Mouse (Mus musculus) G1E (cell line): ENCODE measurements around the gene Ppp1r15b.

Source experiments
- CTCF ChIP-seq: IDR thresholded peaks from 2 replicates; pipeline ENCODE4 v1.5.1; 2012; ENCODE audit warnings: low read depth, low read length, inconsistent platforms, mixed read lengths
- GATA1 ChIP-seq: IDR thresholded peaks from 2 replicates; pipeline ENCODE4 v1.6.1; 2012; ENCODE audit warnings: borderline replicate concordance, low read length, inconsistent platforms, mixed read lengths
- GATA2 ChIP-seq: IDR thresholded peaks from 2 replicates; pipeline ENCODE4 v1.6.1; 2012; ENCODE audit warnings: low read depth, low read length, inconsistent platforms, borderline replicate concordance
- POLR2AphosphoS5 ChIP-seq: IDR thresholded peaks from 2 replicates; pipeline ENCODE4 v1.6.1; 2012; ENCODE audit warnings: low read depth, low read length, inconsistent platforms; ENCODE audit not compliant: insufficient replicate concordance
- TAL1 ChIP-seq: conservative IDR thresholded peaks from 2 replicates; pipeline ENCODE4 v1.6.1; 2012; ENCODE audit warnings: low read depth, low read length, inconsistent platforms, mixed read lengths

DNA sequence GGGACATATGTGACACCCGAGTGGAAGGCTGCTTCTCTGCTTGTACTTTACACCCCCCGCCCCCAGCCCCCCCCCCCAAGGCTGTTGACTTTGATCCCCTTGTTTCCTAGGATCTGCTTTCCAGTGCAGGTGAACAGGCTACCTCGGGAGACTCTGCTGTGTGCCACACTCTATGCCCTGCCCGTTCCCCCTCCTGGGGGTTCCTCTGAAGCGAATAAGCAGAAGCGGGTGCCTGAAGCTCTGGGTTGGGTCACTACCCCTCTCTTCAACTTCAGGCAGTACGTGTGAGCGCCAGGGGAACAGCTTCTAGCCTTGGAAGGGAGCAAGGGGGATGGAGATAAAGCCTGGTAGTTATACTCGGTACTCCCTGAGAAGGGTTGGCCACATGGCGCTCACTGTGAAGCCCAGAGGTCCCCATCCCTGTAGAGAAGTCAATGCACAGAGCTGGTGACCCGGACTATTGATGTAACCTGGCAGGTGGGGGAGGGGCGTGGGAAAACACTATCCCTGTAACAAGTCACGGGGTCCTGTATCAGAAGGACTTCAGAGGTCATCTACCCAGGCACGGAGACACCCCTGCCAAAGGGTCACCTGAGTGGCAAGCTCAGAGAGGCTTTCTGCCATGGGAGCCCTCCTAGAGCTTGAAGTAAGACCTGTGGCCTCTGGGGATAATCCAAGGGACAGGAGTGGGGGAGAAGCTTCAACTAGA, 46.1 kb upstream of the Ppp1r15b start:
- TF ChIP-seq CTCF = no peak
- TF ChIP-seq GATA1 = no peak
- no peak for TF ChIP-seq POLR2AphosphoS5
- no peak for TF ChIP-seq TAL1
- TF ChIP-seq GATA2 = no peak
